Mouse (Mus musculus) liver, postnatal 0 days (tissue): Measurements from ENCODE around the gene Ank.

Experiments used
- CTCF ChIP-seq: sonication (generic); IDR thresholded peaks from 2 replicates; pipeline ENCODE4 v1.5.1; 2016; ENCODE audit warnings: antibody characterized with exemption, low read depth
- EP300 ChIP-seq: IDR thresholded peaks from 2 replicates; pipeline ENCODE4 v1.6.1; 2016; ENCODE audit warnings: antibody characterized with exemption, low read depth, mild to moderate bottlenecking

DNA sequence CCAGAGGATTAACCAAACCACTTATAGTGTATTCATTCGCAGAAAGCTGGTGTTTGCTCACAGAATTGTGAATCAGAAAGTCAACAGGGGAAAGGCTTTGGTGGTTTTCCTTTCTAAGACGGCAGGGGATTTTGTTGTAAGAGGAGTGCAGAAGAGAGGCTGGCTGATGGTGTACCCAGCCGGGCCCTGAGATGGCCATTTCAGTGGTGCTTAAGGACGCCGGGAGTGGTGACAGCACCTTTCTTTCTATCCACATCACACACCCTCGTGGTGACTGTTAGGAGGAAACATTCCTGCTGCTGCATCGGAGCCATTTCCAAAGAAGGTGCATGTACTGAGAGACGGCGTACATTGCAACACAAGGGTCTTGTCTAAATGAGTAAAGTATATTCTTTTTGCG lies 78.7 kb downstream of the Ank start:
- TF ChIP-seq CTCF (no peak), EP300 (no peak)
